Mouse (Mus musculus): ENCODE data around the gene Aldh9a1. TPM values are rescaled to one million over a fixed set of nuclear protein-coding genes. Genes with fewer than 3 reads are reported as not detected.

Aldh9a1 gene
- polyA plus RNA-seq, 1 experiment: 33.5 TPM

DNA sequence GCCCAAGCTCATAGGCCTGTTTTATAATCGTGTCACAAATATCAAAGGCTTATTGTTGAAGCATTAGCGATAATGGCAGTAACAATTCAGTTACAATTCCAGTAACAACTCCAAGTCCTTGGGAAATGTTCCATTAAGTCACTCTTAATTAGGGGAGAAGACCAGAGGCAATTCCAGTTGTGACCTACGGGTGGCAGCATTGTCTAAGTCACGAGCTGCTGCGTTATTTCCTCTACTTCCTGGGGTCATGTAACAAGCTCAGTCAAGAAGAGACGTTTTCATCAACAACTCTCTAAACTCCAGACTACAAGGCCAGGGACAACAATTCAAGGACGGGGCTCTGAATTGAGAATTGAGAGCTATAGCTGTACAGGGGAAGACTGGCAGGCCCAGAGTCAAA lies 65.1 kb downstream of the Aldh9a1 start:
- Histone ChIP-seq H3K4me3 (ENCODE audit: control insufficient read depth, insufficient read depth, low read length) (no peak overlapping the region), H3K4me1 (replicated peaks; ENCODE audit: control insufficient read depth, insufficient read depth, low read length) (no peaks in the 10 kb centered on the region), H3K36me3 (ENCODE audit: control insufficient read depth, insufficient read depth, low read length) (no peaks in the 10 kb centered on the region), H3K27me3 (ENCODE audit: control insufficient read depth, insufficient read depth, low read length) (no peaks in the 10 kb centered on the region), H3K27ac (ENCODE audit: control insufficient read depth, insufficient read depth, low read length) (no peak overlapping the region)
- WGBS: 6% methylated on average over 7 of the region's 7 CpGs
- TF ChIP-seq POLR2A (IDR thresholded peaks at IDR 0.05; ENCODE audit: control insufficient read depth, extremely low read depth, insufficient read depth, low read length, poor library complexity): no peak
- TF ChIP-seq CTCF (IDR thresholded peaks at IDR 0.05; ENCODE audit: borderline replicate concordance, control insufficient read depth, extremely low read depth, insufficient read depth, low read length, poor library complexity): no peak
- DNase-seq: peak; percentile 69

Other genes starting within 250 kb of the Aldh9a1 start
- gene Uck2, start 64.7 kb upstream of the Aldh9a1 start, polyA plus RNA-seq (2012; rRNA removed): 107 and 117 TPM in 2 replicates
- gene Tmco1, start 41.6 kb upstream of the Aldh9a1 start, polyA plus RNA-seq (2012; rRNA removed): 31.7 and 44.9 TPM in 2 replicates
- 93.7 and 133 TPM in 2 replicates for gene Mgst3, start 43.9 kb downstream of the Aldh9a1 start, polyA plus RNA-seq (2012; rRNA removed)
- not detected in 2 replicates for gene Lrrc52, start 116.8 kb downstream of the Aldh9a1 start, polyA plus RNA-seq (2012; rRNA removed)
- gene Rxrg, start 248.4 kb downstream of the Aldh9a1 start, polyA plus RNA-seq (2012; rRNA removed): 2.8 and 5.4 TPM in 2 replicates